Mouse (Mus musculus) midbrain, embryonic 14.5 days (tissue): ENCODE results near the gene Nphp3. TPM values are rescaled to one million over a fixed set of nuclear protein-coding genes. Genes with fewer than 3 reads are reported as not detected.

Experiments
- ATAC-seq: fragments of 200-750 bp; cut with Nextera tagmentation; 2 replicates; pipeline ENCODE4 v1.8.0; 2017; ENCODE audit warnings: moderate number of reproducible peaks, moderate library complexity; ENCODE audit not compliant: low FRiP score, low TSS enrichment
- DNase-seq: peaks from one replicate; pipeline ENCODE4 v3.0.0-alpha.2; 2015
- H3K27ac ChIP-seq: fragments of 300-500 bp; sonication (generic); replicated peaks from 2 replicates; pipeline ENCODE4 v1.5.1; 2014; ENCODE audit warnings: mild to moderate bottlenecking, low read depth, low read length, moderate library complexity
- H3K27me3 ChIP-seq: fragments of 300-500 bp; sonication (generic); 2 replicates; pipeline ENCODE4 v1.6.1; 2014; ENCODE audit warnings: low read length, control low read depth, mixed read lengths; ENCODE audit not compliant: control insufficient read depth, insufficient read depth
- H3K36me3 ChIP-seq: fragments of 300-500 bp; sonication (generic); 2 replicates; pipeline ENCODE4 v1.6.1; 2014; ENCODE audit warnings: low read length, control low read depth; ENCODE audit not compliant: control insufficient read depth, insufficient read depth
- H3K4me1 ChIP-seq: fragments of 300-500 bp; sonication (generic); 2 replicates; pipeline ENCODE4 v1.6.1; 2014; ENCODE audit warnings: mild to moderate bottlenecking, antibody characterized with exemption, low read length, control low read depth; ENCODE audit not compliant: control insufficient read depth, insufficient read depth
- H3K4me2 ChIP-seq: fragments of 300-500 bp; sonication (generic); 2 replicates; pipeline ENCODE4 v1.6.1; 2014; ENCODE audit warnings: mild to moderate bottlenecking, low read length, moderate library complexity
- H3K4me3 ChIP-seq: fragments of 300-500 bp; sonication (generic); replicated peaks from 2 replicates; pipeline ENCODE4 v1.5.1; 2014; ENCODE audit warnings: low read depth, low read length
- H3K9ac ChIP-seq: fragments of 300-500 bp; sonication (generic); replicated peaks from 2 replicates; pipeline ENCODE4 v1.6.1; 2014; ENCODE audit warnings: mild to moderate bottlenecking, low read length, moderate library complexity
- H3K9me3 ChIP-seq: fragments of 300-500 bp; sonication (generic); 2 replicates; pipeline ENCODE4 v1.6.1; 2016; ENCODE audit warnings: low read length, control low read depth, mixed read lengths; ENCODE audit not compliant: control insufficient read depth
- WGBS: fragments of 180-500 bp; shearing (Covaris S2); extraction: QIAGEN DNeasy Blood & Tissue Kit; methylation state at CpG from one replicate; pipeline ENCODE4 v1.1.7; 2014; 5-methylcytosine and 5-hydroxymethylcytosine counted together
- polyA plus RNA-seq: library from polyadenylated mRNA; unstranded; fragments of >200 nt; fragmentation: Nextera tagmentation; extraction: Ambion mirVana; gene quantifications from 2 replicates; pipeline ENCODE4 v1.2.1, GENCODE M21; 2014

The Nphp3 gene
- polyA plus RNA-seq, 1 experiment from 2014 or later, result 3.3 TPM

- Histone ChIP-seq H3K4me3 (no peak overlapping the region), H3K4me1 (no peaks in the 10 kb centered on the region), H3K9ac (no peak overlapping the region), H3K27me3 (no peaks in the 10 kb centered on the region), H3K36me3 (peaks cover 14% of the 10 kb centered on the region; the same call in 1 of the 2 replicates), H3K9me3 (no peaks in the 10 kb centered on the region), H3K4me2 (no peak overlapping the region), H3K27ac (no peak overlapping the region)
- no peak for ATAC-seq
- WGBS, result 94% methylated on average over 11 of the region's 11 CpGs
- no peak for DNase-seq
Measured at GRCm38 (mm10) chr9:104029861-104030260, 27.5 kb downstream of the Nphp3 start.

- H3K36me3 ChIP-seq, result peaks cover 13% of the 10 kb centered on the region; the same call in 1 of the 2 replicates
- H3K4me1 ChIP-seq, result no peaks in the 10 kb centered on the region
- 85% methylated on average over 8 of the region's 8 CpGs for WGBS
- H3K9ac ChIP-seq, result no peak overlapping the region
- no peaks in the 10 kb centered on the region for H3K27me3 ChIP-seq
- H3K4me2 ChIP-seq, result no peak overlapping the region
- DNase-seq (no peak), ATAC-seq (no peak)
- H3K27ac ChIP-seq, result no peak overlapping the region
- H3K9me3 ChIP-seq, result no peaks in the 10 kb centered on the region
- no peak overlapping the region for H3K4me3 ChIP-seq
Measured at GRCm38 (mm10) chr9:104034231-104034630, 31.9 kb downstream of the Nphp3 start.

DNA sequence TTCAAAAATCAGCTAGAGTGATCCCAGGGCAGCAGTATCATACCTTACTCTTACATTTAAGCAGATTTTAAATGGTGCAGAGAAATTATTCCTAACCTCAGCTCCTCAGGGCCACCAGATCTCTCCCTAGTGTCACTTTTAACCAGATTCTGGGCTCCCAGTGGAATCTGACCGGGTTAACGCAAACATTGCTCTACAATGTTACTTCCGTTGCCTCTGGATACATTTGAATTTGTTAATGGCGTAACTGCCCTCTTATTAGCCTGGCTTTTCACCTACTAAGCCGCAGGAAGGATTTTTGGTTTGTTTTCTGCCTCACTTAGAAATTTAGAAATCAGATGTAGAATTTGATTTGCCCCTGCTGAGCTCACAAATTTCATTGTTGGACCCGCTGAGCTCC is 32.4 kb downstream of the Nphp3 start:
- WGBS, result 76% methylated on average over 6 of the region's 6 CpGs
- H3K4me3 ChIP-seq, result no peak overlapping the region
- no peak for DNase-seq
- H3K36me3 ChIP-seq, result peaks cover 15% of the 10 kb centered on the region; the same call in 1 of the 2 replicates
- no peaks in the 10 kb centered on the region for H3K9me3 ChIP-seq
- no peak for ATAC-seq
- H3K4me1 ChIP-seq, result no peaks in the 10 kb centered on the region
- no peak overlapping the region for H3K9ac ChIP-seq
- no peaks in the 10 kb centered on the region for H3K27me3 ChIP-seq
- H3K27ac ChIP-seq, result no peak overlapping the region
- no peak overlapping the region for H3K4me2 ChIP-seq

DNA sequence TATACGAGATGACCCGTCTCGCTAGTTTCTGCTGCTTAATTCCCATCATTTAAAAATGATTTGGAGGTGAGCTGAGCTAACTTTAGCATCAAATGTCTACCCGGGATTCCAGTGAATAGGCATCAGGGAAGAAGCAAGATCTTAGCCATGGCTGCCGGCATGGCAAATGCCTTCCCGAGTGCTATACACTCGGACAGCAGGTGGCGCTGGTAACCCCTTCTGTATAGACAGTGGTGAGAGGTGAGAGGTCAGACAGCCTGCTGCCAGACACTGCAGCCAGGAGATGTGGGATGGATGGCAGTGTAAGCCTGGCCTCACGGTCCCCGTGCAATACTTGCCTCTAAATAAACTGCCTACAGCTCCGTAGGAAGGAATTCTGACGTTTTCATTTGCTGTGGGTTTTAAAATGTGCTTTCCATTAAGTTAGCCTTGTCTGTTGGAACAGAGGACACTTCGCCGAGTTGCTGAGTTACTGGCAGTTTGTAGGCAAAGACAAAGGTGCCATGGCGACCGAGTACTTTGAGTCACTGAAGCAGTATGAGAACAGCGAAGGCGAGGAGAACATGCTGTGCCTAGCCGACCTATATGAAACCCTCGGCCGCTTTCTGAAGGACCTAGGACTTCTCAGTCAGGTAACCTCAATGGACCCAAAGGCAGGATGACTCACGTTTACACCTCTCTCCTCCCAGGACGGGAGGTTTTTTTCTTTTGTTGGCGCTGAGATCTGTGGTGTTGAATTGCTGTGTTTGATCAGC is 33.1 kb downstream of the Nphp3 start:
- Histone ChIP-seq H3K4me1 (no peaks in the 10 kb centered on the region), H3K9ac (no peak overlapping the region), H3K27me3 (no peaks in the 10 kb centered on the region), H3K27ac (no peak overlapping the region), H3K9me3 (no peaks in the 10 kb centered on the region), H3K36me3 (peaks cover 15% of the 10 kb centered on the region; the same call in 1 of the 2 replicates), H3K4me3 (no peak overlapping the region), H3K4me2 (no peak overlapping the region)
- ATAC-seq, result no peak
- DNase-seq, result peak; percentile 84
- WGBS, result 44% methylated on average over 24 of the region's 24 CpGs

- ATAC-seq (no peak), DNase-seq (no peak)
- H3K36me3 ChIP-seq, result peaks cover 17% of the 10 kb centered on the region; the same call in 1 of the 2 replicates
- no peak overlapping the region for H3K4me3 ChIP-seq
- H3K4me2 ChIP-seq, result no peak overlapping the region
- no peaks in the 10 kb centered on the region for H3K27me3 ChIP-seq
- H3K27ac ChIP-seq, result no peak overlapping the region
- H3K9me3 ChIP-seq, result no peaks in the 10 kb centered on the region
- H3K4me1 ChIP-seq, result no peaks in the 10 kb centered on the region
- 93% methylated on average over 13 of the region's 13 CpGs for WGBS
- no peak overlapping the region for H3K9ac ChIP-seq
Measured at GRCm38 (mm10) chr9:104038266-104038665, 35.9 kb downstream of the Nphp3 start.

DNA sequence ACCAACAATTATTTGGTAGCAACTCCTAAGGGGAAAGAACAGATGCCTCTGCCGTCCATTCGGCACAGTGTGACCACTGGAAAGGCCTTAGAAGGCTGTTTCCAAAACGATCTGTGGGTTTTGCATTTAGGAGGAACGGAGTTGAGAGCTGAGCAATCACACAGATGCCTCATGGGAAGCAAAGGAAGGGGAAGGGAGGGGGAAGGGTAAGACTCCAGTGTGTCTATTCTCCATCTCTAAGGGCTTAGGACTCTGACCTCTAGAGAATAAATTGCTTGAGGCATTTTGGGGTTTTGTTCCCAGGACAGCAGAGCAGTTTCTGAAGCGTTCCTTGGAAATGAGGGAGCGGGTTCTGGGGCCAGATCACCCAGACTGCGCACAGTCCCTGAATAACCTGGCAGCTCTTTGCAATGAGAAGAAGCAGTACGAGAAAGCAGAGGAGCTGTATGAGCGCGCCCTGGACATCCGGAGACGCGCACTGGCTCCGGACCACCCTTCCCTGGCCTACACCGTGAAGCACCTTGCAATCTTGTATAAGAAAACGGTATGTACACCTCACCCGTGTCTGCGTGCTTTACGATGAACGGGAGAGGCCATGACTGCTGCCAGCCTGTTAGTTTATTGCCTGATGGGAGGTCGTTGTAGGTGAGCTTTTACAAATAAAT is 36.8 kb downstream of the Nphp3 start:
- H3K36me3 ChIP-seq, result peaks cover 19% of the 10 kb centered on the region; the same call in 1 of the 2 replicates
- H3K27ac ChIP-seq, result no peak overlapping the region
- ATAC-seq (no peak), DNase-seq (no peak)
- no peaks in the 10 kb centered on the region for H3K9me3 ChIP-seq
- WGBS, result 94% methylated on average over 21 of the region's 21 CpGs
- H3K27me3 ChIP-seq, result no peaks in the 10 kb centered on the region
- H3K4me2 ChIP-seq, result no peak overlapping the region
- no peak overlapping the region for H3K9ac ChIP-seq
- no peak overlapping the region for H3K4me3 ChIP-seq
- no peaks in the 10 kb centered on the region for H3K4me1 ChIP-seq

DNA sequence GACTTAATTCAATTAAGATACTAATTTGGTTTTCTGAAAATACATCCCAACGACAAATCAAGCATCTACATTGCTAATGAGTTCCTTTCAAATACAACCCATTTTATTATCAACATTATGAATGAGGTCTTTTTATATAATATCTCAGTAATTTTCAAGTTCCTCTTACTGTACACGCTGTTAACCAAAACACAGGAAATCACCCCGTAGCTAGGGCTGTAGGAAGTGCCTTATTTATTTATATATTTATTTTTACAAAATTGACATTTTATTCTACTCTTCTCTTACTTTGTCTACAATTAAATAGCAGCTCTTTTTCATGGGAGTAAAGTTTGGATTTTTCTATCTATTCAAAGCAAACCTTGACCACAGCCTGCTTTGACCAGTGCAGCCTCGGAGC is 37.4 kb downstream of the Nphp3 start:
- H3K27me3 ChIP-seq, result no peaks in the 10 kb centered on the region
- peaks cover 22% of the 10 kb centered on the region; the same call in 1 of the 2 replicates for H3K36me3 ChIP-seq
- H3K4me2 ChIP-seq, result no peak overlapping the region
- H3K4me3 ChIP-seq, result no peak overlapping the region
- ATAC-seq (no peak), DNase-seq (no peak)
- H3K4me1 ChIP-seq, result no peaks in the 10 kb centered on the region
- no peaks in the 10 kb centered on the region for H3K9me3 ChIP-seq
- 92% methylated on average over 4 of the region's 4 CpGs for WGBS
- H3K9ac ChIP-seq, result no peak overlapping the region
- no peak overlapping the region for H3K27ac ChIP-seq

- Histone ChIP-seq H3K27me3 (no peaks in the 10 kb centered on the region), H3K9ac (no peak within 1 kb of the TSS), H3K4me1 (no peaks in the 10 kb centered on the region), H3K4me3 (no peak within 1 kb of the TSS), H3K4me2 (no peak within 1 kb of the TSS), H3K9me3 (no peaks in the 10 kb centered on the region), H3K36me3 (peaks cover 26% of the 10 kb centered on the region; the same call in 1 of the 2 replicates), H3K27ac (no peak within 1 kb of the TSS)
- WGBS, result 73% methylated on average over 2 of the region's 2 CpGs
- ATAC-seq, result no peak
- no peak for DNase-seq
Measured at GRCm38 (mm10) chr9:104040362-104040761, 38.0 kb downstream of the Nphp3 start, which contains the start of gene Gm28305. Gm28305 (plus strand) TSS chr9:104040662.
